Mouse (Mus musculus): ENCODE data around the gene Efhc2.
A peak's percentile ranks its signal among the peaks of the same experiment; 100 is the strongest.

The Efhc2 gene

GRCm38 (mm10) chrX:17319126-17319583 is at the start of gene Efhc2:
TSS of gene Efhc2 (minus strand) at chrX:17319368.
- peak; percentile 14 for DNase-seq (ENCODE audit: inconsistent ontology term)

DNA sequence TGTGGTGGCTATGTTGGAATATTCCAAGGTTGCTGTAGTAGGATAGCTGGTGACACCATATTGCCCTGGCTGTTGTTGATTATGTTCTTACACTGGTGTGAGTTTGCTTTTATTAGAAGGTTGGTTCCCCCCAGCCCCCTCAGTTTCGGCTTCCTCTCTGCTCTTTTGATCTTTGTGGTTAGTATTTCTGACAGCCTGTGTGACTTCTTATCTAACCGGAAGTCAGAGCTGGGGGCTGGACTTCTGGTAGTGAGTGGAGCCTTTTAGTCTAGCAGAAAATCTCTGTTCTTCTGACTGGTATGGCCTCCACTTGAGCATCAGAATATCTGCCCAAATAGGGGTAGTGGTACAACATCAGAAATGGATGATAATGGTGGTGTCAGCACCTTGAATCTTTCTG is 45.9 kb upstream of the Efhc2 start:
- DNase-seq (ENCODE audit: inconsistent ontology term): no peak

DNA sequence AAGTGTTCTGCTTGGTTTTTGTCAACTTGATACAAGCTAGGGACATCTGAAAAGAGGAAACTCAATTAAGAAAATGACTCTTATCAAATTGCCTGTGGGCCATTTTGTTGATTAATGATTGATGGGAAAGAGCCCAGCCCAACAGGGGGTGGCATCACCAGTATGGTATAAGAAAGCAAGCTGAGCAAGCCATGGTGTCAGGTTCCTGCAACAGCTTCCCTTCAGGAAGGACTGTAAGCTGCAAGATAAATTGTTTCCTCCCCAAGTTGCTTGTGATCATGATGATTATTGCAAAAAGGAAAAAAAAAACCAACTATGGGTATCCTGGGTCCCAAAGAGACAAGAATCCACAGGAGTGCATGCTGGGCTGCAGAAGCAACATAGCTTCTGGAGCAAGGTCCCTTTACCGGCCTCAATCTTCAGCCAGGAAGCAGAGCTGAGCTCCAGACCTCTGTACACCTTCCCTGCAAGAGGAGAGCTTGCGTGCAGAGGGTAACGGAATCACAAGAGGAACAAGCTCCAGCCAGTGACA is 18.8 kb downstream of the Efhc2 start:
- no peak for DNase-seq (ENCODE audit: inconsistent ontology term)

DNA sequence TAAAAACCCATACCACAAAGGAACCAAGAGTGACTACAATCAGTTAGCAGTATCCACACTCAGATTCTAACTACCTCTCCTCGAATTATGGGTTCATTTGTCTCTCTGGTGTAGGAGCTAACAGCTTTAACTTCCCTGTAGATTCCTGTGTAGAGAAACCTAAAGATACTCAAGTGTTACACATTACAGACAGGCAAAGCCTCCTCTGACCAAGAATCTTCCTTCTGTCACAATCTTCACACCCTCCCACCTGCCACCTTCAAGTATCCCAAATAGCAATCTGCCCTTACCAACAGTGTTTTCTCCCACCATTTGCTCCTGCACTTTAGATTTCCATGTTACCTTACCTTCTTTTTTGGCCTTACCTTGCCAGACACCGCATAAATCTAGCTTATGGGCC is 35.3 kb downstream of the Efhc2 start:
- DNase-seq (ENCODE audit: inconsistent ontology term): no peak

GRCm38 (mm10) chrX:17225141-17225540 is 94.0 kb downstream of the Efhc2 start:
- no peak for DNase-seq (ENCODE audit: inconsistent ontology term)

GRCm38 (mm10) chrX:17217451-17217850 is 101.7 kb downstream of the Efhc2 start:
- peak; percentile 22 for DNase-seq (ENCODE audit: inconsistent ontology term)

DNA sequence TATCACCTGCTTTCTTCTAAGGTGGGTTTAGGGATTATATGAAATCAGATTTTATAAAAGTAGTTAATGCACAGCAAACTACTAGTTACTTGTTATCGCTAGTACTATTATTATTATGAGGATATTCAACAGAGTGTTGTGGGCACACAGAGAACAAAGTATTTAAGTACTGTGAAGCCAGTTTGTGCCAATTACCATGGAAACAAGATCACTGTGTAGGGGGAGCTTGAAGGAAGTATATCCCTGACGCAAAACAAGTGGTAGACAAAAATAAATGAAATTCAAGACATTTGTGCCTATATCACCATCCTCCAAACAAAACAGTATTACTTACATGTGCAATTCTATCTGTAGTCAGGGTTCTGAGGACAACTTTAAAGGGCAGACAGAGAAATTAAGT is 105.7 kb downstream of the Efhc2 start:
- no peak for DNase-seq (ENCODE audit: inconsistent ontology term)

DNA sequence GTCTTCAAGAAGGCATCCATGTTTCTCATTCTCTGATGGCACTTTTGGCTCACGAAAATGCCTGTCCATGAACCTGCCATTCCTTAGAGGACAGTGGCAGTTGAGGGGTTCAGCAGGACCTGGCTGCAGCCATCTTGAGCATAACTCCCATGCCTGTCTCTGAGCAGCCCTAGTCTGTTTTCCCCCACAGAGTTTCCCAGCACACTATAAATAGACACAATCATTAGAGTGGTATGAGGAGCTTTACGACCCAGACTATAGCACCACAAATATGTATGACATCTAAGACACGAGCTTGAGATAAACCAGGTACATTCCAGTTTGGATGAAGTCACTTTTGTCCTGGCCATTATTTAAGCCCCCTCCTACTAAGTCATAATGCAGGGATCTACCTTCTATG is 143.4 kb downstream of the Efhc2 start:
- DNase-seq (ENCODE audit: inconsistent ontology term): no peak

GRCm38 (mm10) chrX:17165638-17166037 is 153.5 kb downstream of the Efhc2 start:
- DNase-seq (ENCODE audit: inconsistent ontology term): no peak

Measured in Muller cell, postnatal 12 days (primary cell).